Mouse (Mus musculus) brown adipose tissue, adult 24 weeks (tissue): ENCODE data around the gene Coq7. TPM values are rescaled to one million over a fixed set of nuclear protein-coding genes. Genes with fewer than 3 reads are reported as not detected.

ENCODE experiments used
- H3K27ac ChIP-seq: fragments of 200-500 bp; replicated peaks from 2 replicates; pipeline ENCODE4 v1.5.1; 2012; ENCODE audit warnings: low read depth, mild to moderate bottlenecking, low read length
- H3K4me1 ChIP-seq: fragments of 200-500 bp; 2 replicates; pipeline ENCODE4 v1.6.1; 2012; ENCODE audit warnings: low read length, mixed read lengths; ENCODE audit not compliant: control insufficient read depth, insufficient read depth, insufficient read length
- H3K4me3 ChIP-seq: fragments of 200-500 bp; 2 replicates; pipeline ENCODE4 v1.5.1; 2012; ENCODE audit warnings: low read depth, mild to moderate bottlenecking, low read length, moderate library complexity; ENCODE audit not compliant: insufficient read depth
- polyA plus RNA-seq: library from polyadenylated mRNA; stranded (reverse); fragments of >200 nt; gene quantifications from 2 replicates; pipeline ENCODE4 v1.2.4, GENCODE M21; 2012; ENCODE audit not compliant: missing spikeins, insufficient read depth, insufficient read length

Gene Coq7
- polyA plus RNA-seq, 1 experiment, result 172 TPM

- Histone ChIP-seq H3K4me3 (no peak overlapping the region), H3K4me1 (no peaks in the 10 kb centered on the region), H3K27ac (no peak overlapping the region)
Observed at GRCm38 (mm10) chr7:118518687-118519086, 14.5 kb downstream of the Coq7 start.

GRCm38 (mm10) chr7:118517819-118518218 lies 15.3 kb downstream of the Coq7 start:
- Histone ChIP-seq H3K27ac (no peak overlapping the region), H3K4me1 (no peaks in the 10 kb centered on the region), H3K4me3 (no peak overlapping the region)

DNA sequence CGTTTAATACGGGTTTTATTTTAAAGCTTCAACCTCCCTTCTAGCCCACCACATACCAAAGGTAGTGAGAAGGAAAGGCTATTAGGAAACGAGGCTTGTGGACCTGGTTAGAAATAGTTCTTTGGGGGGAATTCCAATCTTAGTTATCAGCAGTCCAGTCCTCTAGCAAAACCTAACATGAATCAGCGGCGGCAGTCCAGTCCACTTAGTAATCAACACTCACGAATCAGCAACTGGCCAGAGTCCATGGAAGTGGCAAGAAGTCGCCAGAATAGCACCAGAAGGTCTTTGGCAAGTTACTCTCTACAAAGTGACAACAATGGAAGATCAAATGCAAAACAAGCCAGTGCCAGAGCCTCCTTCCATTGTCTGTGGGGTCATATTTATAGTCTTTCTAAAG lies 24.6 kb downstream of the Coq7 start:
- H3K4me1 ChIP-seq, result no peaks in the 10 kb centered on the region
- H3K27ac ChIP-seq, result no peak overlapping the region
- H3K4me3 ChIP-seq, result no peak overlapping the region

- Histone ChIP-seq H3K27ac (no peak overlapping the region), H3K4me1 (no peaks in the 10 kb centered on the region), H3K4me3 (no peak overlapping the region)
Observed at GRCm38 (mm10) chr7:118503844-118504243, 29.3 kb downstream of the Coq7 start.

GRCm38 (mm10) chr7:118502333-118502732 lies 30.8 kb downstream of the Coq7 start:
- no peak overlapping the region for H3K27ac ChIP-seq
- H3K4me3 ChIP-seq, result no peak overlapping the region
- H3K4me1 ChIP-seq, result no peaks in the 10 kb centered on the region

DNA sequence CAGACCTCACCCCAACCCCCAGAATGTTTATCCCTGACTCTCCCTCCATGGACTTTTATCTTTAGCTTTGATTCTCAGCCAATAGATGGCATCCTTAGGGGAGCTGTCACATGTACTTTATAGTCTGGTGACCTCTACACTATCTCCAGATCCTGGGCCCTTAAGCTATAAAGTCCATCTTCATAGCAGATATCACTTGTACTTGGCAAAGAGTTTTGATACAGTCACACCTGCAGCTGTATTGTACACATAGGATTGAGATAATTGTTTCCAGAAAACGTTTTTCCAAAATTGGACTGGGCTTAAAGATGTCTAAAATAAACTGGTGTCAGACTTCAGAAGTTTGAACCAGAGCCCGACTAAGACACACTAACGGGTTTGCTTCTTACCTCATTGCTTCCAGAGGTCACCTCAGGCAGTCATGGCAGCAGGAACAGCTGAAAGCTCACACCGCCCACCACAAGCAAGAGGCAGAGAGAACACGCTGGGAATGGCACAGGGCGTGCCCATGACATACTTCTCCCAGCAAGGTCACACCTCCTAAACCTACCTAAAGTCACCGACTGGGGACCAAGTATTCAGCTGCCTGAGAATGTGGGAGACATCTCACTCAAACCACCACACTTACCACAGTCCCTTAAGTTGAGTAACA lies 33.2 kb downstream of the Coq7 start:
- Histone ChIP-seq H3K4me3 (no peak overlapping the region), H3K4me1 (no peaks in the 10 kb centered on the region), H3K27ac (no peak overlapping the region)

DNA sequence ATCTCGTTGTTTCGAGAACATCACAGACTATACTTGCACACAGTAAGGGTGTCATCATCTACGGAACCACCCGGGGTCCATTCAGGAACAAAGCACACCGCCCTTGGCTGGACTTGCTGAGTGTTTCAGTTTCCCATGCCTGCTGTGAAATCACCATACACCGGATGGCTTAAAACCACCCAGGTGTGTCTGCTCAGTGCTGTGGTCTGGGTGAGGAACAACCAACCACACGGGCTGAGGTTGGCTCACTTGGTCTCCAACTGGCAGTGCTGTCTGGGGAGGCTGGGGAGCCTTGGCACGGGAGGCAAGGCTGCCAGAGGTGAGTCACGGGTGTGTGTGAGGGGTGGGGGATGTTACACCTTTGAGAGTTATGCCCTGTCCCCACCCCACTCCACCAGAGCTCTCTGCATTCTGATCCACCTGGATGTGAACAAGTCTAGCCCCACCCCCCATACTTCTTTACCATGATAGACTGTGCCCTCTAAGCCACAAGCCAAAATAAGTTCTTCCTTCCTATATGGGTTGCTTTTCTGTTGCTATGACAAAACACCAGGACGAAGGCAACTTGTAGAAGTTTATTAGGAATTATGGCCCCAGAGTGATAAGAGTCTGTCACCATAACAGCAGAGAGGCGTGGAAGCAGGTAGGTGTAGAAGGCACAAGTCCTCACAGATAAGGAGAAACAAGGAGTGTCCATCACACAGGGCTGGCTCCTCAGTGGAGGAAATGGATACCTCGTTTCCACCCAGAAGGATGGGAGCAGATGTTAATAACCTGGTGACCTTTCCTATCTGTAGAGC lies 34.0 kb downstream of the Coq7 start:
- H3K27ac ChIP-seq, result no peak overlapping the region
- H3K4me1 ChIP-seq, result no peaks in the 10 kb centered on the region
- no peak overlapping the region for H3K4me3 ChIP-seq

DNA sequence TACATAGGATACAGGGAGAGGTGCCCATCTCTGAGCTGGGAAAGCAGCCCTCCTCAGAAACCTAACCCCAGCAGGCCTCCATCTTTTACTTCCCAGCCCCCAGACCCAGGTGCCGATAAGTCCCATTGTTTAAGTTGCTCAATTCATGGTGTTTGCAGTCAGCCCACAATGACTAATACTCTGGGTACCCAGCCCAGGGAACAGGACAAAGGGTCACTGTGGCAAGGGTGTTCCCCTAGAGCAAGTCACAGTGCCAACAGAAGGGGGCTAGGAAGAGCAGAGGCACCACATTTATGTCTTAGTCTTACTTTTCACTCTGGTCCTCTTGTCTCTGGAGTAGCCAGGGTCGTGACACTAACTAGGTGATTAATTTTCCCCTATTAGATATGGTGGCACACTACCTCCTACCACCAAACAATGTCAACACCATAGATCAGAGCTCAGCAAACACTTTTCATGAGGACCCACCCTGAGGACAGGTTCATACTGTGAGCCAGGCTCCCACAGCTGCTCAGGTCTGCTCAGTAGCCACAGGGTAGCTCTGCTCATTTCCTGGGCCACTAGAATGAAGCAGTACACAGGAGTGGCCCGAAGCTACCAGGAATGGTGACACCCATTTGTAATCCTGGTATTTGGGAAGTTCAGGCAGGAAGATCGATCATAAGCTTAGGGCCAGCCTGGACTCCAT lies 38.1 kb downstream of the Coq7 start:
- no peak overlapping the region for H3K4me3 ChIP-seq
- H3K4me1 ChIP-seq, result no peaks in the 10 kb centered on the region; the same call in 1 of the 2 replicates
- H3K27ac ChIP-seq, result no peak overlapping the region

GRCm38 (mm10) chr7:118493892-118494291 lies 39.3 kb downstream of the Coq7 start:
- Histone ChIP-seq H3K4me3 (no peak overlapping the region), H3K27ac (no peak overlapping the region), H3K4me1 (peaks cover 5% of the 10 kb centered on the region; the same call in 1 of the 2 replicates)

DNA sequence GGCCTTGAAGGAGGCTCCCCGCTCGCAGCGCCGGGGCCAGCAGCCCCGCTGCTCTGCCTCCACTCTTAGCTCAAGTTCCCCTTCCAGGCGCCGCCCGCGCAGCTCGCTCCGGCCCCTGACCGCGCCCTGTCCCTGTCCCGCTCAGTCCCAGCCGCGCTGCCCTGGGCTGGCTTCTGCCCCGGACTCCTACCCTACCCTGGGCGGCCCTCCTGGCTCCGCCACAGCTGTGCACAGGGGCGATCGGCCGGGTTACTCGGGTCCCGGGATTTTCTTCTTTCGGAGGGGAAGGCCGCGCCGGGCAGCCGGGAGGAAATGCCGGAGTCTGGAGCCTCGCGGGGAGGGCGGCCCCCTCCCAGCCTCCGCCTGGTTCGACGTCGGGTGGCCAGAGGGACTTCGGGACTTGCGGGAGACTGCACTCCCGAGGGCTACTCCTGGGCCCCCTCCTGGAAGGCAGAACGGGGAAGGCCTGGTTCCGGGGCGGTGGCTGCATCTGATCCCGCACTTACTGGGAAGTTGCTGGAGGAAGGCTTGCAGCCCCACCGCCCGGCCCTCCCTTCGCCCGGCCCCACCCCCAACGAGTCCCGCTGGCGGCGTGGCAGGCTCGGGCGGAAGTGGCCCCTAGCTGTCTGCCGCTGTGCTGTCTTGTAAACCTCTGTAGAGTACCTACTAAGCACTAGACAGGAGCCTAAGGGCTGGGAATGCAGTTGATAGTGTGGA lies 41.6 kb downstream of the Coq7 start, which contains the start of gene Itpripl2:
Gene Itpripl2 (minus strand): TSS at position 545 of the 717 bp plus-strand sequence.
- Histone ChIP-seq H3K4me1 (peaks cover 15% of the 10 kb centered on the region), H3K27ac (peak within 1 kb of the TSS; percentile 91), H3K4me3 (peak within 1 kb of the TSS; percentile 77)

DNA sequence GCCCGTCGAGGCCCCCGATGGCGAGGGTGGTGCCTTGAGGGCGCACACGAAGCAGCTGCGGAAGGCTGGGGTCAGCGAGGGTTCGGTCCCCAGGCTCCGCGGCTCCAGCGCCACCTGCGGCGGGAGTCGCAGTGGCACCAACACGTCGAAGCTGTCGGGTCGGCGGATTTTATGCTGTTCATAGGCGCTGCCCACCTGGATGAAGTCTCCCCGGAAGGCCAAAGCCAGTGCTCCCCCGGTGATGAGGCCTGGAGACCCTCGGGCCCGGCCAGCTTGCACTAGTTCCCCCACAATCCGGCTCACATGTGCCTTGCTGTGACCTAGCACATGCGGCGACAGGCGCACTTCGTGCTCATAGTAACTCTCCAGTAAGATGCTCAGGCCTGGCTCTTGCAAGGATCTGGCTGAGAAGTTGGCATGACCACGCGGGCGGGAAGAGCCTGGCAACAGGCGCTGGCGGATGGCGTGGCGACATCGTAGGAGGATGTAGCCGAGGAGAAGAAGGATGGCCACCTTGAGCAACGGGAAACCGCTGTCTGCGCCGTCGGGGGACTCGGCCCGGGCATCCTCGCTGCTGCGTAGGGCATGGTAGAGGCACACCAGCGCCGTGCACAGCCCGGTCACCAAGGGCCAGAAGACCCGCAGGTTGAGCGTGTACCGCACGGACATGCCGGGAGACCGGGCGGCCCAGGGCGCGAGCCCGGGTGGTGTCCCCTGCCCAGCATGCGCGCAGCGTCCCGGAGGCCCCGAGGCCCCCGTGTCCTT lies 42.3 kb downstream of the Coq7 start:
- Histone ChIP-seq H3K27ac (peak overlapping the region; percentile 91), H3K4me1 (peaks cover 16% of the 10 kb centered on the region), H3K4me3 (peak overlapping the region; percentile 77)

GRCm38 (mm10) chr7:118489706-118490665 lies 43.2 kb downstream of the Coq7 start:
- peaks cover 16% of the 10 kb centered on the region for H3K4me1 ChIP-seq
- no peak overlapping the region for H3K27ac ChIP-seq

DNA sequence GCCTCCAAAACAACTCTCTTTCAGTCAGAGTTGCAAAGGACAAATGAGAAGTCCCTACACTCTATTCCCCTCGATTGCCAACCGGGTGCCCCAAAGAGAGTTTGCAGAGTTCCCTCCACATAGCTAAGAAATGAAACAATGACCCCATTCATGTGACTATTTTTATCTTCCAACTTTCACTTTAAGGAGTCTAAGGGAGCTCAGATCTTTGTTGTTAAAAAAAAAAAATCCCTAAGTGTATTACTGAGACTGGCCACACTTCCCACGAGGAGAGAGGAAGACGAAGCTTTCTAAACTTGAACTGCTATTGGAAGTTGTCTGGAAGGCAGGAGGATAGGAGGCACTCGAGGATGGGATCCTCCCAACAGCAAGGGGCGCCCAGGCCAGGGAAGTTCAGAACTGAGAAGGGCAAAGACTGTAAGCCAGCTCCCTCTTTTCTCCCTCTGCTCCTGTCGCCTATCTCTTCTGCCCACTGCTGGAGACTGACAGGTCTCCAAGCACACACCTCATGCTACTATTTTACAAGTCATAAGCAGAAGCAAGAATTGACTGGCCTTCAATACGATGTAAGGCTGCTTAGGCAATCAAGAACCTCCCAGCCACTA lies 45.0 kb downstream of the Coq7 start:
- H3K4me3 ChIP-seq, result peak overlapping the region; percentile 8
- peaks cover 16% of the 10 kb centered on the region for H3K4me1 ChIP-seq
- H3K27ac ChIP-seq, result peak overlapping the region; percentile 35

More at GRCm38 (mm10) chr7:118489706-118490665, 43.2 kb downstream of the Coq7 start:
- peak overlapping the region; percentile 77 for H3K4me3 ChIP-seq
